Mouse (Mus musculus) liver, embryonic 12.5 days (tissue): Measurements from ENCODE around the gene Myzap. TPM values are rescaled to one million over a fixed set of nuclear protein-coding genes. Genes with fewer than 3 reads are reported as not detected.
"Not testable (repeated sequence)": the region's sequence is repeated elsewhere in the genome, so short reads cannot be mapped to it uniquely, and the experiment has no call there.

Experiments
- ATAC-seq: fragments of 200-750 bp; cut with Nextera tagmentation; 2 replicates; pipeline ENCODE4 v1.8.0; 2017; ENCODE audit warnings: moderate number of reproducible peaks, mild to moderate bottlenecking, moderate library complexity
- H3K27ac ChIP-seq: fragments of 300-500 bp; sonication (generic); 2 replicates; pipeline ENCODE4 v1.5.1; 2016; ENCODE audit warnings: mild to moderate bottlenecking
- H3K27me3 ChIP-seq: fragments of 300-500 bp; sonication (generic); replicated peaks from 2 replicates; pipeline ENCODE4 v1.6.1; 2016; ENCODE audit warnings: mild to moderate bottlenecking, moderate library complexity
- H3K36me3 ChIP-seq: fragments of 300-500 bp; sonication (generic); 2 replicates; pipeline ENCODE4 v1.6.1; 2016; ENCODE audit warnings: mild to moderate bottlenecking, moderate library complexity
- H3K4me1 ChIP-seq: fragments of 300-500 bp; sonication (generic); 2 replicates; pipeline ENCODE4 v1.6.1; 2016
- H3K4me2 ChIP-seq: fragments of 300-500 bp; sonication (generic); 2 replicates; pipeline ENCODE4 v1.6.1; 2016; ENCODE audit warnings: mild to moderate bottlenecking, moderate library complexity
- H3K4me3 ChIP-seq: fragments of 300-500 bp; sonication (generic); 2 replicates; pipeline ENCODE4 v1.5.1; 2016; ENCODE audit warnings: mild to moderate bottlenecking, moderate library complexity
- H3K9ac ChIP-seq: fragments of 300-500 bp; sonication (generic); 2 replicates; pipeline ENCODE4 v1.6.1; 2016; ENCODE audit warnings: mild to moderate bottlenecking, moderate library complexity
- H3K9me3 ChIP-seq: fragments of 300-500 bp; sonication (generic); replicated peaks from 2 replicates; pipeline ENCODE4 v1.6.1; 2016; ENCODE audit warnings: mild to moderate bottlenecking, moderate library complexity
- WGBS: fragments of 180-500 bp; shearing (Covaris S2); methylation state at CpG from one replicate; pipeline ENCODE4 v1.1.7; 2016; ENCODE audit not compliant: insufficient replicate concordance; 5-methylcytosine and 5-hydroxymethylcytosine counted together
- polyA plus RNA-seq: library from polyadenylated mRNA; unstranded; fragments of >200 nt; fragmentation: Nextera tagmentation; extraction: Ambion mirVana; gene quantifications from 2 replicates; pipeline ENCODE4 v1.2.1, GENCODE M21; 2016

The Myzap gene
- polyA plus RNA-seq, 1 experiment from 2014 or later = 4.4 TPM

GRCm38 (mm10) chr9:71621968-71622367 lies 29.8 kb upstream of the Myzap start:
- WGBS = 68% methylated on average over 4 of the region's 4 CpGs
- Histone ChIP-seq H3K9ac (no peak overlapping the region), H3K36me3 (no peaks in the 10 kb centered on the region), H3K27ac (no peak overlapping the region), H3K4me1 (no peaks in the 10 kb centered on the region), H3K9me3 (no peaks in the 10 kb centered on the region), H3K27me3 (no peaks in the 10 kb centered on the region), H3K4me2 (no peak overlapping the region), H3K4me3 (no peak overlapping the region)
- ATAC-seq = no peak

- 72% methylated on average over 5 of the region's 5 CpGs for WGBS
- not testable (repeated sequence) for H3K27ac ChIP-seq, ATAC-seq, H3K4me1 ChIP-seq, H3K9ac ChIP-seq, H3K27me3 ChIP-seq, H3K4me3 ChIP-seq, H3K4me2 ChIP-seq, H3K36me3 ChIP-seq, H3K9me3 ChIP-seq
Observed at GRCm38 (mm10) chr9:71620116-71620515, 28.0 kb upstream of the Myzap start.

GRCm38 (mm10) chr9:71617363-71617762 lies 25.2 kb upstream of the Myzap start:
- Histone ChIP-seq H3K9ac (no peak overlapping the region), H3K4me2 (no peak overlapping the region), H3K9me3 (no peaks in the 10 kb centered on the region), H3K27me3 (no peaks in the 10 kb centered on the region; the same call in 1 of the 2 replicates), H3K36me3 (no peaks in the 10 kb centered on the region), H3K4me1 (0 out of 2 replicates have a peak, but pooled peaks cover 3% of the 10 kb centered on the region), H3K4me3 (no peak overlapping the region), H3K27ac (no peak overlapping the region)
- no peak for ATAC-seq
- WGBS = 30% methylated on average over 8 of the region's 8 CpGs

GRCm38 (mm10) chr9:71616185-71616584 lies 24.0 kb upstream of the Myzap start:
- Histone ChIP-seq H3K27me3 (no peaks in the 10 kb centered on the region; the same call in none of the 2 replicates), H3K36me3 (no peaks in the 10 kb centered on the region), H3K9me3 (no peaks in the 10 kb centered on the region), H3K27ac (no peak overlapping the region), H3K9ac (no peak overlapping the region), H3K4me1 (0 out of 2 replicates have a peak, but pooled peaks cover 3% of the 10 kb centered on the region), H3K4me2 (0 out of 2 replicates have a peak overlapping the region, but pooled peaks have one; percentile 18), H3K4me3 (no peak overlapping the region)
- 14% methylated on average over 3 of the region's 3 CpGs for WGBS
- ATAC-seq = no peak

GRCm38 (mm10) chr9:71614643-71615042 lies 22.5 kb upstream of the Myzap start:
- Histone ChIP-seq H3K27me3 (peaks cover 2% of the 10 kb centered on the region), H3K4me1 (0 out of 2 replicates have a peak, but pooled peaks cover 3% of the 10 kb centered on the region), H3K4me2 (no peak overlapping the region), H3K9me3 (no peaks in the 10 kb centered on the region), H3K27ac (no peak overlapping the region), H3K36me3 (no peaks in the 10 kb centered on the region), H3K4me3 (no peak overlapping the region), H3K9ac (no peak overlapping the region)
- WGBS = 11% methylated on average over 2 of the region's 2 CpGs
- no peak for ATAC-seq

GRCm38 (mm10) chr9:71612981-71613380 lies 20.8 kb upstream of the Myzap start:
- no peaks in the 10 kb centered on the region for H3K9me3 ChIP-seq
- H3K36me3 ChIP-seq = no peaks in the 10 kb centered on the region
- no peak for ATAC-seq
- no peak overlapping the region for H3K4me3 ChIP-seq
- H3K4me2 ChIP-seq = no peak overlapping the region
- no peak overlapping the region for H3K9ac ChIP-seq
- peaks cover 10% of the 10 kb centered on the region for H3K27me3 ChIP-seq
- no peak overlapping the region for H3K27ac ChIP-seq
- H3K4me1 ChIP-seq = 0 out of 2 replicates have a peak, but pooled peaks cover 3% of the 10 kb centered on the region
- WGBS = 63% methylated on average over 6 of the region's 6 CpGs

GRCm38 (mm10) chr9:71611876-71612275 lies 19.7 kb upstream of the Myzap start:
- H3K9me3 ChIP-seq = no peaks in the 10 kb centered on the region
- no peak overlapping the region for H3K27ac ChIP-seq
- ATAC-seq = no peak
- H3K36me3 ChIP-seq = no peaks in the 10 kb centered on the region
- H3K27me3 ChIP-seq = peaks cover 17% of the 10 kb centered on the region
- WGBS = 73% methylated on average over 4 of the region's 4 CpGs
- no peak overlapping the region for H3K4me2 ChIP-seq
- H3K9ac ChIP-seq = no peak overlapping the region
- no peak overlapping the region for H3K4me3 ChIP-seq
- peaks cover 8% of the 10 kb centered on the region for H3K4me1 ChIP-seq

GRCm38 (mm10) chr9:71609010-71609409 lies 16.9 kb upstream of the Myzap start:
- no peak overlapping the region for H3K9ac ChIP-seq
- H3K27me3 ChIP-seq = peaks cover 28% of the 10 kb centered on the region
- no peak overlapping the region for H3K4me2 ChIP-seq
- ATAC-seq = no peak
- H3K9me3 ChIP-seq = no peaks in the 10 kb centered on the region
- H3K27ac ChIP-seq = no peak overlapping the region
- peaks cover 28% of the 10 kb centered on the region for H3K4me1 ChIP-seq
- no peak overlapping the region for H3K4me3 ChIP-seq
- WGBS = 65% methylated on average over 6 of the region's 6 CpGs
- H3K36me3 ChIP-seq = no peaks in the 10 kb centered on the region

- H3K4me3 ChIP-seq = no peak overlapping the region
- H3K4me1 ChIP-seq = peaks cover 28% of the 10 kb centered on the region
- WGBS = 16% methylated on average over 13 of the region's 13 CpGs
- H3K27me3 ChIP-seq = peaks cover 43% of the 10 kb centered on the region
- peak overlapping the region; percentile 32 for H3K4me2 ChIP-seq
- H3K9me3 ChIP-seq = no peaks in the 10 kb centered on the region
- no peak overlapping the region for H3K27ac ChIP-seq
- H3K9ac ChIP-seq = no peak overlapping the region
- H3K36me3 ChIP-seq = no peaks in the 10 kb centered on the region
- ATAC-seq = peak; percentile 83
Observed at GRCm38 (mm10) chr9:71606296-71607057, 14.3 kb upstream of the Myzap start.

GRCm38 (mm10) chr9:71604914-71605635 lies 12.9 kb upstream of the Myzap start:
- no peaks in the 10 kb centered on the region for H3K36me3 ChIP-seq
- 23% methylated on average over 6 of the region's 6 CpGs for WGBS
- H3K9ac ChIP-seq = no peak overlapping the region
- peaks cover 28% of the 10 kb centered on the region for H3K4me1 ChIP-seq
- no peak overlapping the region for H3K4me2 ChIP-seq
- no peaks in the 10 kb centered on the region for H3K9me3 ChIP-seq
- H3K27me3 ChIP-seq = peaks cover 53% of the 10 kb centered on the region
- ATAC-seq = peak; percentile 58
- H3K4me3 ChIP-seq = no peak overlapping the region
- no peak overlapping the region for H3K27ac ChIP-seq

- H3K4me3 ChIP-seq = no peak overlapping the region
- peaks cover 10% of the 10 kb centered on the region for H3K4me1 ChIP-seq
- H3K27ac ChIP-seq = no peak overlapping the region
- no peaks in the 10 kb centered on the region for H3K36me3 ChIP-seq
- H3K27me3 ChIP-seq = peaks cover 57% of the 10 kb centered on the region
- no peak for ATAC-seq
- H3K9ac ChIP-seq = no peak overlapping the region
- no peaks in the 10 kb centered on the region for H3K9me3 ChIP-seq
- 65% methylated on average over 7 of the region's 7 CpGs for WGBS
- H3K4me2 ChIP-seq = no peak overlapping the region
Observed at GRCm38 (mm10) chr9:71599861-71600260, 7.7 kb upstream of the Myzap start.

- Histone ChIP-seq H3K4me2 (no peak overlapping the region), H3K4me3 (no peak overlapping the region), H3K9ac (no peak overlapping the region), H3K27ac (no peak overlapping the region), H3K4me1 (peaks cover 16% of the 10 kb centered on the region; the same call in 1 of the 2 replicates), H3K27me3 (peaks cover 44% of the 10 kb centered on the region), H3K36me3 (no peaks in the 10 kb centered on the region), H3K9me3 (no peaks in the 10 kb centered on the region)
- no peak for ATAC-seq
- WGBS = 37% methylated on average over 6 of the region's 6 CpGs
Observed at GRCm38 (mm10) chr9:71596888-71597287, 4.7 kb upstream of the Myzap start.
